Mouse (Mus musculus) gastrocnemius, postnatal 25 days (tissue): ENCODE measurements around the gene Depdc7. TPM values are rescaled to one million over a fixed set of nuclear protein-coding genes. Genes with fewer than 3 reads are reported as not detected.

ENCODE experiments used
- DNase-seq: peaks from one replicate; pipeline ENCODE4 v3.0.0; 2022
- total RNA-seq, 2 experiments: library from RNA; stranded (reverse); gene quantifications; 1 replicate in 1 of 2; 2 replicates in 1 of 2; pipeline ENCODE4 v1.2.3; 2021

Gene Depdc7
- total RNA-seq, 2 experiments from 2014 or later: 1.4 to 1.9 TPM

DNA sequence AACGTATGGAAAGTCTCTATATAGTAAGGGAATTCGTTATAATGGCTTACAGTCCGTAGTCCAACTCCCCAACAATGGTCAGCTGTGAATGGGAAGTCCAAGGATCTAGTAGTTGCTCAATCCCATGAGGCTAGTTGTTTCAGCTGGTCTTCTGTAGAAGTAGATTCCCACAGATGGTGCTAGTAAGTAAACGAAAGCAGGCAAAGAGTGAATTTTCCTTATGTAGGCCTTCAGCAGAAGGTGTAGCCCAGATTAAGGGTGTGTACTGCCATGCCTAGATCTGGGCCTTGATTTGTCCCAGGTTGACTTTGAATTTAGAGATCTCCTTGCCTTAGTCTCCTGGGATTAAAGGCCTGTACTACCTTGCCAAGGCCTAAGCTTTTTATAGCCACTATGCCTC, 26.4 kb downstream of the Depdc7 start, which contains the start of gene Pin1rt1:
Pin1rt1 (minus strand) TSS at position 101 of the 400 bp plus-strand sequence.
- no peak for DNase-seq

DNA sequence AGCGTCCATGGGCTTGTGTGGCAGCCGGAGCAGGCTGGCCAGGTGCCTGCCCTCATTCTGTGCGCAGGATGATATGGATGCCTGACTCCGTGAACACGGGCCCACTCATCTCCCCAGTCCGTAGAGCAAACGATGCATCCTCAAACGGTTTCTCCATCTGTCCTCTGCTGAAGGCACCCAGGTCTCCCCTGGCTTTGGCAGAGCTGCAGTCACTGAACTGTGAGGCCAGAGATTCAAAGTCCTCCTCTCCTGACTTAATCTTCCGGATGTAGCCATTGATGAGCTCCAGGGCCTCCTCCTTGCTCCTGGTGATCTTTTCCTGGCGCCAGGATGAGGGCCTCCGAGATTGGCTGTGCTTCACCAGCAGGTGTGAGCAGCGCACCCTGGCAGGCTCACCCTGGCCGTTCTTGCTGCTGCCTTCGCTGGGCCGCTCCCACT, 28.4 kb downstream of the Depdc7 start:
- DNase-seq: peak; percentile 27

DNA sequence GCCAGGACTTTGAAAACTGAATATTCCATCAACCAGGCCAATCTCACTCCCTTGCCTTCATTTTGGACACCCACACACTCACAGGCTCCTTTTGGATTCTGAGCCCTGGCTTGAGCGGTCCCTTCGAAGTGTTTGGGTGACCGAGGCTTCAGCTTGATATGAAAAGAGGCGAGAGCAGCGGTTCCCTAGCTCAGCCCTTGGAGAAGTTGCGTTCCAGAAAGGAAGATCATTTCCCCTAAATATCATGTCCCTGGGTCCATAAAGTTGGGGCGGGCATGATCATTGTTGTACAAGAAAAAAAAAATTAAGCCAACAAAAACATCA, 30.2 kb downstream of the Depdc7 start:
- DNase-seq: no peak

DNA sequence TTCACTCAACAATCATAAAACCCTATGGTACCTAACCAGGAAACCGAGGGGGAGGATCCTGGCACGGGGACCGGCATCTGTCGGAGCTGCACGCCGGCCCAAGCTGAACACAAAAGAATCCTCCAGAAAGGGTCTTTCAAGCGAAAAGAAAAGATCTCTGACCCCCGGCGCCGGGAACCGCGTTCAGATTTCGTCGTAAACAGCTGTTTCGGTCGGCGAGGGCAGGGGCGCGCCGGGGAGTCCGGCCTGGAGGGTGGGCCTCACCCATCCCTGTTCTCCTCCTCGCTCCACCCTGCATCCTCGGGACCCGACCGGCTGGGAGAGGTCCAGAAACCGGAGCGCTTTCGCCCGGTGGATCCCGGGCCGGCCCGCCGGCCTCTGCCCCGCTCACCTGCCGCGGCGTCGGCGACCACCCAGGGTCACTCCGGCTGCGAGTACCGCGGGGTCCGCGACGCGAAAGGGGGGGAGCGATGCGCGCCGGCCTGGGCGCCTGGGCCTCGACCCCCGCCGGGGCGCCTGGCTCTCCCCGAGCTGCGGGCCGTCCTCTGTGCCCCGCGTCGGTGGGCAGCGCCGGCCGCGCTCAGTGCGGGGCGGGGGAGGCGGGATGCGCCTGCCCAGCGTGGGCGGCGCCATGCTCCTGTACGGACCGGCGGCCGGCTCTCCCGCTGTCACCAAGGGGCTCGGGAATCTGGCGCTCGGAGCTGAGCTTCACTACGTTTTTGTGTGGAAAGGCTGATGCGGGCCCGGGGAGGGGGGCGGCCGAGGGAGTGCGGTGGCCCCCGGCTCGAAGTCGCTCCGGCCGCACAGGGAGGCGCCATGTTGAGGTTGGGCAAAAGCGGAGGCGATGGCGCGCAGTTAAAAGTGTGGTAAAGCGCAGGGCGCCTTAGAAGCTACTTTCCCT, 30.8 kb downstream of the Depdc7 start, which contains the start of gene Tcp11l1:
Tcp11l1 (minus strand) TSS at position 585 of the 901 bp plus-strand sequence.
- peak; percentile 61 for DNase-seq

DNA sequence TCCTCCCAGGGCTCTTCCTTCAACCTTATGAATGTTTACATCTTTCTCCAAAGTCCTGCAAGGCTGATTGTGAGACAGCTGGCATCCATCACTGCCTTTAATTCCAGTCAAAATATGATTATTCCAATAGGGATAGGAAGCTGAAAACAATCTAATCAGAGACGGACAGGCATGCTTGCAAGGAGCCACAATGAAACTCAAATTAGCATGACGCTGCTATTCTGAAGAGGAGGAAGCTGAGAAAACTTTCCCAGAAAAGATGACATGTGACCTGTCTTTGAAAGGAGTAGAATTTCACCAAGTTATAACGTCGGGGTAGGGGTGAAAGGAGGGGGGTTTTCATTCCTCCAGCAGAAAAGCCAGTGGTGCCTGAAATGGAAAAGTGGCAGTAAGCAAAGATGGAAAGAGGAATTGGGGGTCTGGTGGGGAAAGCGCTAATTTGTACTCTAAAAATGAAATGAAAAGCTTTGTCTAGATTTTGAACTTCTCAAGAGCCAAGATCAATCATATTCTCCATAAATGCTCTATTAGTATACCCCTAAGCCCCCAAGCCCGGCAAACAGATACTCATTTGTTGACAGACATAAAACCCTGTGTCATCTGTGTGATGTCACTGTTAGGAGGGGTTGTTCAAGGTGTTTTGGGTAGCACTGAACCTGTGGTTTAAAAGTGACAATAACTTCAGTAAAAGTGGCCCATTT, 31.9 kb downstream of the Depdc7 start:
- no peak for DNase-seq

DNA sequence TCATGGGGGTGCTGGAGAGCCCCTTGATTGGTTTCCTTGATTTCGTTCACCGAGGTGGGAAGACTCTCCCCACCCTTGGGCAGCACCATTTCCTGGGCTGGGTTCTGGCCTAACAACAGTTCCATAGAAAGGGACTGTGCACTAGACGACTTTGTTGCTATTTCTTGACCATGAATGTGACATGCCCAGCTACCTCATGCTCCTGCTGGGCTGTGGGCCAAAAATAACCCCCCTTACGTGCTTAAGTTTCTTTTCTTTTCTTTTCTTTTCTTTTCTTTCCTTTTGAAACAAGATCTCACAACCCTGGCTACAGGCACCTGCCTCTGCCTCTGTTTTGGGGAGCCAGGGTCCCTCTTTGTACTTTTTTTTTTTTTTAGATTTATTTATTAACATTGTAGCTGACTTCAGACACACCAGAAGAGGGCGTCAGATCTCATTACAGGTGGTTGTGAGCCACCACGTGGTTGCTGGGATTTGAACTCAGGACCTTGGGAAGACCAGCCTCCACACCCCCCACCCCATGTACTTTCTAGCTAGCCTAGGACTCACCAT, 32.8 kb downstream of the Depdc7 start:
- no peak for DNase-seq

DNA sequence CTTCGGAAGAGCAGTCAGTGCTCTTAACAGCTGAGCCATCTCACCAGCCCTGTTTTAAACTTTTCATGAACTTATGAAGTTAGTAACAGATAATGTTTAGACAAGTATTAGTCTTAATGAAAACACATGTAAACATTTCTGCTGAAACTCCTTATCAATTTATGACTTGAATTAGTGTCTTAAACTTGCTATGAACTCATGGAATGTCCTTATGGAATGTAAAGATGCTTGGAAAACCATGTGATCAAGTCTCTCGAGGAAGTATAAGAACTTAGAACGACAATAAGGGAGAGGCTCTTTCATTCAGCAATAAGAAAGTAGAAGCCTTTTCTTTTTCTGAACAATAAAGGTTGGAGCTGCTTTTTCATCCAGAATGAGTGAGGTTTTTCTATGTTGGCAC, 38.3 kb downstream of the Depdc7 start:
- DNase-seq: no peak

DNA sequence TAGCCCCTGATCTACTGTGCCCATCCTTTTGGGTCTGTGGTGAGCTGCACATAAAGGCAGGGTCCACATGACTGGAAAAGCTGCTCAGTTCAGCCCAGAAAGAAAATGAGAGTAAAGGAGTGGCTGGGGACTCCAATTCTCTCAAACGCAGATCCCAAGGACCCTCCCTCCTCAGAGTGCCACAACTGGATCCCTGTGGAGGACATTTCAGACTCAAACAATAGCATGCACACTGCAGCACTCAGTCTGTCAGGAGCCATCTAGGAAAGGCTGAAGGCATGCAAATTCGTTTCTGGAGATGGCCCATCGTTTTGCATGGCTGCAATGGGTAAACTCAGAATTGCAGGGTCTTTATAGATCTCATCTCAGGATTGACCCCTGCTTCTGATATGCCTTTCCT, 39.5 kb downstream of the Depdc7 start:
- DNase-seq: no peak

DNA sequence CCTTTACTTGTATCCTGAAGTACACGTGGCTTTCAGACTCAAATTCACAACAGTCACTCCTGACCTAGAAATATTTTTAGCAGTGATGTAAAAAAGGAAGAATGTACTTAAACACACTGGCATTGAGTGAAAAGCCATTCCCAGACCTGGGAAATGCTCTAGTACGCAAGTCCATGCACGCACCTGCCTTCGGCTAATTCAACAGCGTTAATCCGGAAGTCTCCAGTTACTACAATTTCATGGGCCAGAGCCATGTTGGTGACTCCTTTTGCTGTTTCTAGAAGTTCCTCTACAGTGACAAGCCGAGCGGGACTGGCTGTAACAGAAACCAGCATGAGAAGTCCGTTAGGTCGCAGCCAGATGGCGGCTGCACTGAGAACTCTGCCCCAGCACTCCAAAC, 43.0 kb downstream of the Depdc7 start:
- no peak for DNase-seq

DNA sequence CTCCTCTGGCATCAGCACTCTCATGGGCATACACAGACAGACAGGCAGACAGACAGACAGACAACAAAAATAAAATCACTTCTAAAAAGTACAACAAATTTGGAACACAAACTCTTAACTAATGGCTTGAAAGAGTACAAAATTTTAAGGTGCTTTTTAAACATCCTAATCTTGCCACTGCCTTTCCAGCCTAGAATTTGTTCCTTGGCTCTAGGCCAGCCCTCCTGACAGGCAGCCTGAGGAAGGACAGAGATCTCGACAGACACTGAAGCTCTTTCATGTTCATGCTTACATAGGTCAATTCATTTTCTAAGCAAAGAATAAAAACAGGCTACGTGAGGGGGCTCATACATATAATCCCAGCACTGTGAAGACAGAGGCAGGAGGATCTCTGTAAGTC, 50.1 kb downstream of the Depdc7 start:
- no peak for DNase-seq

DNA sequence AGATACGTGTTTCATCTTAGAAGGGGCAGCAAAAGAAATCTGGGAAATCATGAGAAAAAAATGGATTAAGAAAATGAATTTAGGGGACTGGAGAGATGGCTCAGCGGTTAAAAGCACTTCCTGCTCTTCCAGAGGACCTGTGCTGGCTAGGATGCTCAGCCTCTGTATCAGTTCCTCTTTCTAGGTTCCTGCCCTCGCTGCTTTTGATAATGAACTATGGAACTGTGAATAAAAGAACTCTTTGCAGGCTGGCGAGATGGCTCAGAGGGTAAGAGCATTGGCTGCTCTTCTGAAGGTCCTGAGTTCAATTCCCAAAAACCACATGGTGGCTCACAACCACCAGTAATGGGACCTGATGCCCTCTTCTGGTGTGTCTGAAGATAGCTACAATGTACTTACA, 52.0 kb downstream of the Depdc7 start:
- no peak for DNase-seq

DNA sequence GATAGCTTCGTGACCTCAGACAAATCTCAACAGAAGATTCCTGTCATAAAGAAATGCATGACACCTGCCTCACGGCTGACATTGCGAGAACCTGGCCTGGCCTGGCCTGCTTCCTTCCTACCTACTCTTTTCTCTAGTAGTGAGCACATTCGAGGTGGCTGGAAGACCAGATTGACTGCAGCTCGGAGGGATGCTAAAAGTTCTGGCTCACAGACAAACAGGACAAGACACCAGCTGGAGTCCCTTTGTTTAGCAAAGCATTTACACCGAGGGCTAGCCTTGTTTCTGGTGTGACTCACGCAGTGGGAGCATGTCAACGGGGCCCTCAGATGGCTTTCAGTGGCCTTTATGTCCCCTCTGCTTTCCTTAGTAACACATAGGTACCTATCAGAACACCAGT, 54.0 kb downstream of the Depdc7 start:
- no peak for DNase-seq

DNA sequence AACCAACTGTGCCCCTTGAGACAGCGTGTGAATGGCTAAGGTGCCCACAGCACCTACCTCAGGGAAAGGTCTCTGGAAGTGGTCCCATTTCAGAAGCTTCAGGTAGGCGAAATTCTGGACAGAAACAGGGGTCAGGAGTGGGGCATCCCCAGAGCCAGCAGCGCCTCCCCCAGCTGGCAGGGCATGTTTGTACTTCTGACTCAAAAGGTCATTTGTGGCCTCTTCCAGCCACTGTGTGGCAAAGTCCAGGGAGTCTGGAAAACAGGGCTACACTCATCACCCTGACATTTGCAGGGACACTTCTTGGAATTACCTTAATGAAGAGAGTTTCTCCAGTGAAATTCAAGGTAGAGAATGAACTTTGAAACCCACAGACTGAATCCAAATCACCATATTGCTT, 54.4 kb downstream of the Depdc7 start:
- DNase-seq: no peak

DNA sequence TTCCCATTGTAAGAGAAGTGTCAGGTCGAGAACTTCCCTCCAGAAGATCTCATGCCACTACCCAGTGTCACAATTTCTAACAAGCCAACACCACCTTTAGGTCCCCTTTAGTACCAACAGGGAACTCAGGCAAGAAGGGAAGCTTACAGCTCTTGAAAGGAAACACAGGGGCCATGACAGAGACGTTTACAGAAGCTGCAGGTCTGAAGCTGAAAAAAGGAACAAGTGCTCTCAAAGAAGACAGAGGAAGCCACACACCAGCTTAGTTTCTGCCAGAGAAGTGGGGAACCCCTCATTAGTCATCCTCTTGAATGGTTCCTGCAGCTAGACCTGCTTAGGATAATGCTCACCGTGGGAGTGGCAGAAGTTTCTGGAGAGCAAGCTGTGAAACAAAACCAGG, 55.4 kb downstream of the Depdc7 start:
- no peak for DNase-seq

DNA sequence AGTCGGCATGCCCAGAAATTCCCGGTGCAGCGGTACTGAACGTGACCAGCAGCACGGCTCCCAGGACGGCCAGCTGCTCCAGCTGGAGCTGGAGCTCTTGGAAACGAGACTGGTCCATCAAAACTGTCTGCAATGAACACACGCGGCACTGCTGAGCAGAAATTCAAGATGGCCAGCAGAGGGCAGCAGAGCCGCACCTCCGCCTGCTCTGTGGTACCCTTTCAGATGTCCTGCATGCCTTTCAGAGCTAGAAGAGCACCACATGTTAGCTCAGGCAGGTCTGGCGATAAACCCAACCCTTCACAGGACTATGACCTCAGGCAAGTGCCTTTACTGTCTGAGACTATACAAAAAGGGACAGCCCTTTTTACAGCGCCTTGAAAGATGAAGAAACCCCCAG, 57.3 kb downstream of the Depdc7 start:
- DNase-seq: peak; percentile 65

DNA sequence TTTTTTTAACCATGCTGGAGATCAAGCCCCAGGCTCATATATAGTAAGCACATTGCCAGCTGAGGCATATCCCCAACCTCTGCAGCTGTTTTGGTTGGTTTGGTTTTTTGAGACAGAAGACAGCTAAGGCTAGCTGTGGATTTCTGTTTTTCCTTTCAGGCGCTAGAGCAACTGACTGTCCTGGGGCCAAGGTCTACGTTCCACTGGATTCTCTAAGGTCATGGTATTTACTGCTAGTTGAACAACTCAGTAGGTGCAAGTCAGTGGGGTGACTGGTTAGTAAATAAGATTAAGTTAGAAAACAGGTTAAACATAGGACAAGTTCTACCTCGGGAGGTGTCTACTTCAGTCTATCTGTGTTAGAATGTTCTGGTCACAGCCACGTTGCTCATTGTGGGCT, 57.9 kb downstream of the Depdc7 start:
- no peak for DNase-seq

DNA sequence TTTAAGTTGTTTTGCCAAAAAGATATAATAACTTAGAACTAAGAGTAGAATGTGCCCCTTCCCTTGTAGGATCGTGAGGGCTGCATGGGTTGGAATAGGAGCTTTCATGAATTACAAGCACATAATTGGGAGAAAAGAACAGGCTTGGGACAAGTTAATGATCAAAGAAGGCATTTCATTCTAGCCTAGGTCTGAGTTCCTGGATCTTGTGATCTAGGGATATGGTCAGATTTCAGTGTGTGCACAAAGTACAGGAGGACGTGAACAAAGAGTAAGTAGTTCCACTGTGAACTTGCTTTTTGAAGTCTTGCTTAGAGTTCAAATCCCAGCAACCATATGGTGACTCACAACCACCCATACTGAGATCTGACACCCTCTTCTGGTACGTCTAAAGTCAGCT, 65.4 kb downstream of the Depdc7 start:
- no peak for DNase-seq

Other genes starting within 250 kb of the Depdc7 start
- 100 to 1,000 TPM; 158 to 199 TPM for gene Hipk3, start 248.4 kb downstream of the Depdc7 start, total RNA-seq
- 1 to 10 TPM; 9.1 to 9.8 TPM for gene Cstf3, start 152.4 kb downstream of the Depdc7 start, total RNA-seq
- gene Tcp11l1, start 30.7 kb downstream of the Depdc7 start, total RNA-seq: 1 to 10 TPM; 4.4 to 7.1 TPM
- not detected for gene Pin1rt1, start 26.5 kb downstream of the Depdc7 start, total RNA-seq
- gene Qser1, start 73.9 kb upstream of the Depdc7 start, total RNA-seq: 10 to 100 TPM; 45.2 to 46.6 TPM
- gene Prrg4, start 107.0 kb upstream of the Depdc7 start, total RNA-seq: under 1 TPM; 0.27 to 0.36 TPM
- 1 to 10 TPM; 2.7 to 3.8 TPM for gene Ccdc73, start 124.9 kb upstream of the Depdc7 start, total RNA-seq